ENCODE assay signal across 11 mouse cellular contexts in the genomic region with DNA sequence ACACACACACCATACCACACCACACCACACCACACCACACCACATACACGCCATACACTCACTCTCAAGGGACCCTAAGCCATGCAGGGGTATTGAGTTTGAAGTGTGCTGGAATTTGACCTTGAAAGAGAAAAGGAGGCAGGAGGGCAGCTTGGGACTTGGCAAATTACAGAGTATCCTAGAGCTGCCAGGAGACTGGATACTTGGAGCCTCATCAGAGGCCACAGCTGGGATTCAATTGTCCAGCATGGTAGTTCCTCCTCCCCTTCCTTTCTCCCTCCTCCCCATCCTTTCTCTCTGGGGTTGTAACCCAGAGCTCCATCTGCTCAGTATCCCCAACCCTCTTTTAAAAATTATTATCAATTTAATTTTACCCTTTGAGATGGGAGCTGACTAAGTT. TPM values are rescaled to one million over a fixed set of nuclear protein-coding genes. Genes with fewer than 3 reads are reported as not detected.
DNase-seq lines count a peak whose midpoint lies in the region; TF ChIP-seq lines count a peak whose summit lies in the region.
"Had no signal": no experiment of that assay in that cellular context is flagged by ENCODE, and none has a peak within 500 bp of the region (broad histone marks: within the 10 kb centered on the region; RNA-seq: fewer than 3 reads in every experiment).

No protein-coding gene starts in this region.

- no peak for TF ChIP-seq POLR2A in kidney, adult 2 months (IDR thresholded peaks at IDR 0.05; ENCODE audit: low read depth, low read length)

- no peaks in the 10 kb centered on the region for H3K36me3 ChIP-seq in kidney, adult 2 months (ENCODE audit: control insufficient read depth, insufficient read depth, low read length)

- no peaks in the 10 kb centered on the region for H3K27me3 ChIP-seq in kidney, adult 2 months (replicated peaks; ENCODE audit: control insufficient read depth, insufficient read depth, low read length)
- H3K27me3 ChIP-seq: Patski had no signal

- H3K27ac ChIP-seq in kidney, adult 2 months (ENCODE audit: insufficient read depth, low read depth, low read length), result no peak overlapping the region
- H3K27ac ChIP-seq: macrophage had no signal

- peaks cover 24% of the 10 kb centered on the region for H3K4me1 ChIP-seq in kidney, adult 2 months (ENCODE audit: control insufficient read depth, insufficient read depth, low read length)

- 86% methylated on average over 1 of the region's 1 CpGs for WGBS in kidney, adult 2 months

- no peak for TF ChIP-seq CTCF in kidney, adult 2 months (conservative IDR thresholded peaks at IDR 0.05; ENCODE audit: insufficient read depth, insufficient read length, low read depth, low read length)

- intact Hi-C loops in heart, postnatal 10 days (cut with DNase I), result loop anchor here (5.0 kb wide), 2 partner anchors 42 to 142 kb away; no protein-coding TSS in a partner anchor

- peak; percentile 25 to 30 for DNase-seq in cerebellum, postnatal 10 days
- DNase-seq in cerebellum, adult 11-12 months, result no peak
- DNase-seq in kidney, adult 2 months, result peak; percentile 36
- DNase-seq in kidney, adult 18-20 months, result no peak
- peak; percentile 61 for DNase-seq in Muller cell, postnatal 12 days (ENCODE audit: inconsistent ontology term)
- DNase-seq in heart, postnatal 10 days, result peak; percentile 62 to 73
- no peak for DNase-seq in yolk sac, embryonic 10.5 days (ENCODE audit: low spot score)
- DNase-seq in kidney, postnatal 25 days, result no peak
- DNase-seq: kidney, postnatal 4 days had no signal

- no peak overlapping the region for H3K4me3 ChIP-seq in kidney, adult 2 months (ENCODE audit: insufficient read depth, low read depth, low read length)

RNA-seq across cellular contexts. Expression of a gene that starts 50.7 kb away (rescaled TPM):
- polyA plus RNA-seq in kidney, adult 2 months (2012; rRNA removed), result 2.7 and 3.2 TPM in 2 replicates
- 1 to 10 TPM; 5.7 to 6.2 TPM for total RNA-seq in heart, postnatal 10 days (2021)

Comparison
In these comparisons a context has a peak if more than half of its experiments do, and no peak if none do; other contexts are left out.
1. DNase-seq: peak in cerebellum, postnatal 10 days (2 of 2), kidney, adult 2 months (single experiment), Muller cell, postnatal 12 days (single experiment) and heart, postnatal 10 days (2 of 2); none in cerebellum, adult 11-12 months (single experiment), kidney, adult 18-20 months (single experiment), yolk sac, embryonic 10.5 days (single experiment) and kidney, postnatal 25 days (0 of 2).